In genomic region chr11:65365751-65366559, GRCm38 (mm10) we compare ENCODE assay signal across 13 mouse cellular contexts.
DNase-seq lines count a peak whose midpoint lies in the region; ATAC-seq and TF ChIP-seq lines count a peak whose summit lies in the region.
"Had no signal": no experiment of that assay in that cellular context is flagged by ENCODE, and none has a peak within 500 bp of the region (broad histone marks: within the 10 kb centered on the region; RNA-seq: fewer than 3 reads in every experiment).

No protein-coding gene starts in this region.

- CTCF ChIA-PET in Patski (lab: Charles Lee): interaction anchor here (1.1 to 2.1 kb wide), 3 partner anchors 10 to 20 kb away, joined by 3 to 8 read pairs (median 4); no protein-coding TSS in a partner anchor

- POLR2A ChIA-PET in Patski (lab: Charles Lee): interaction anchor here (1.0 kb wide), 1 partner anchor 21 kb away, joined by 4 read pairs; no protein-coding TSS in a partner anchor

- peak overlapping the region; percentile 72 for H3K9ac ChIP-seq in heart, embryonic 14.5 days (ENCODE audit: low read length)
- H3K9ac ChIP-seq: hindbrain, embryonic 15.5 days had no signal

- H3K9me3 ChIP-seq in heart, embryonic 14.5 days (ENCODE audit: control insufficient read depth, low read length): no peaks in the 10 kb centered on the region
- H3K9me3 ChIP-seq: hindbrain, embryonic 15.5 days had no signal

- in situ Hi-C loops in Patski (cut with MboI; ENCODE audit: low pct_unique_long_range_greater_than_20kb): no loop called here

- peak overlapping the region; percentile 27 to 28 for H3K4me3 ChIP-seq in heart, embryonic 14.5 days (ENCODE audit: control insufficient read depth in 1 of 2, insufficient read depth in 1 of 2, low read depth in 1 of 2, low read length in 2 of 2)
- H3K4me3 ChIP-seq: hindbrain, embryonic 15.5 days had no signal

- intact Hi-C loops in heart, postnatal 25 days (cut with DNase I): loop anchor here (5.0 to 10.0 kb wide), 3 partner anchors 64 to 309 kb away; no protein-coding TSS in a partner anchor

- ATAC-seq in Patski: peak; percentile 81
- peak; percentile 78 for ATAC-seq in heart, embryonic 14.5 days (ENCODE audit: insufficient number of reproducible peaks, insufficient read depth, low FRiP score, low read depth)

- H3K27me3 ChIP-seq in Patski: no peaks in the 10 kb centered on the region
- H3K27me3 ChIP-seq in heart, embryonic 14.5 days (ENCODE audit: control insufficient read depth, insufficient read depth, low read length): no peaks in the 10 kb centered on the region
- H3K27me3 ChIP-seq: hindbrain, embryonic 15.5 days had no signal

- 9% methylated on average over 12 of the region's 12 CpGs for WGBS in heart, embryonic 14.5 days

- H3K36me3 ChIP-seq in heart, embryonic 14.5 days (ENCODE audit: control insufficient read depth, insufficient read depth, low read length): no peaks in the 10 kb centered on the region
- H3K36me3 ChIP-seq: hindbrain, embryonic 15.5 days had no signal

- no peak for TF ChIP-seq CTCF in Patski (IDR thresholded peaks at IDR 0.05)

- H3K4me1 ChIP-seq in heart, embryonic 14.5 days (ENCODE audit: control insufficient read depth in 2 of 2, insufficient read depth in 2 of 2, low read length in 2 of 2): peaks cover 21 to 38% of the 10 kb centered on the region in 2 experiments
- H3K4me1 ChIP-seq: hindbrain, embryonic 15.5 days had no signal

- peak overlapping the region; percentile 62 for H3K4me2 ChIP-seq in heart, embryonic 14.5 days (ENCODE audit: low read length)
- H3K4me2 ChIP-seq: hindbrain, embryonic 15.5 days; liver, embryonic 11.5 days had no signal

- DNase-seq in heart, adult 11 months: peak; percentile 86
- no peak for DNase-seq in heart, postnatal 25 days (ENCODE audit: low spot score)
- DNase-seq in 3T3-L1 (ENCODE audit: low read depth, low spot score): peak; percentile 72
- DNase-seq in Patski (ENCODE audit: low read depth, low spot score): peak; percentile 80
- no peak for DNase-seq in left cerebral cortex, adult 18-20 months (ENCODE audit: low spot score in 2 of 2)
- DNase-seq in layer of hippocampus, postnatal 14 days (ENCODE audit: low spot score in 2 of 2): no peak
- DNase-seq in cerebellum, postnatal 4 days (ENCODE audit: low spot score in 2 of 2): no peak
- DNase-seq: embryo, embryonic 11 days; gastrocnemius, postnatal 25 days had no signal

- peak overlapping the region; percentile 79 to 94 for H3K27ac ChIP-seq in heart, embryonic 14.5 days (replicated peaks in 1 of 2; ENCODE audit: control insufficient read depth in 1 of 2, insufficient read depth in 1 of 2, low read depth in 2 of 2, low read length in 2 of 2)
- H3K27ac ChIP-seq: hindbrain, embryonic 15.5 days; macrophage had no signal

Comparison
In these comparisons a context has a peak if more than half of its experiments do, and no peak if none do; other contexts are left out.
1. DNase-seq: peak in heart, adult 11 months (single experiment), 3T3-L1 (single experiment) and Patski (single experiment); none in heart, postnatal 25 days (single experiment), left cerebral cortex, adult 18-20 months (0 of 2), layer of hippocampus, postnatal 14 days (0 of 2) and cerebellum, postnatal 4 days (0 of 2).